Mouse (Mus musculus): Measurements from ENCODE around the gene Cd209g. TPM values are rescaled to one million over a fixed set of nuclear protein-coding genes. Genes with fewer than 3 reads are reported as not detected.

The Cd209g gene
- total RNA-seq, 4 experiments from 2014 or later: 0.36 to 0.83 (median 0.39) TPM; not detected in 1

Other genes with a start within 250 kb of the Cd209g start
- gene Cd209b, start 207.3 kb upstream of the Cd209g start, total RNA-seq (2022): 1 to 10 TPM in 1 of 4 experiments, under 1 TPM in 3; 0.63 to 2.1 (median 0.86) TPM
- under 1 TPM in 3 of 4 experiments, not detected in 1; 0.31 to 0.75 (median 0.61) TPM for gene Cd209c, start 179.4 kb upstream of the Cd209g start, total RNA-seq (2022)
- 1 to 10 TPM in 2 of 4 experiments, under 1 TPM in 2; 0.73 to 1.5 (median 1.1) TPM for gene Cd209f, start 28.3 kb upstream of the Cd209g start, total RNA-seq (2022)
- 10 to 100 TPM; 15.1 to 16.9 (median 16.2) TPM for gene Evi5l, start 32.5 kb downstream of the Cd209g start, total RNA-seq (2022)
- gene Prr36, start 83.4 kb downstream of the Cd209g start, total RNA-seq (2022): not detected
- gene Lrrc8e, start 92.7 kb downstream of the Cd209g start, total RNA-seq (2022): under 1 TPM in 1 of 4 experiments, not detected in 3; 0.08 TPM
- gene Map2k7, start 104.6 kb downstream of the Cd209g start, total RNA-seq (2022): 10 to 100 TPM; 73.5 to 86.8 (median 77.5) TPM
- gene Gm49320, start 104.8 kb downstream of the Cd209g start, total RNA-seq (2022): not detected
- 1 to 10 TPM in 3 of 4 experiments, under 1 TPM in 1; 0.82 to 3.6 (median 1.7) TPM for gene Tgfbr3l, start 114.1 kb downstream of the Cd209g start, total RNA-seq (2022)
- gene Snapc2, start 119.0 kb downstream of the Cd209g start, total RNA-seq (2022): 10 to 100 TPM; 10.5 to 11.7 (median 11.5) TPM
- gene Ctxn1, start 125.2 kb downstream of the Cd209g start, total RNA-seq (2022): under 1 TPM in 3 of 4 experiments, not detected in 1; 0.24 to 0.56 (median 0.27) TPM
- 10 to 100 TPM; 53.9 to 58.7 (median 54.8) TPM for gene Timm44, start 141.8 kb downstream of the Cd209g start, total RNA-seq (2022)
- gene Ccl25, start 191.1 kb downstream of the Cd209g start, total RNA-seq (2022): 10 to 100 TPM in 2 of 4 experiments, 1 to 10 TPM in 2; 6.1 to 12.3 (median 10.1) TPM
- gene Elavl1, start 191.3 kb downstream of the Cd209g start, total RNA-seq (2022): 10 to 100 TPM; 39.7 to 49.1 (median 44.2) TPM

Data from gastrocnemius, adult 8-10 months (tissue).